Comparison of ENCODE assay signal across 7 mouse cellular contexts in the genomic region with DNA sequence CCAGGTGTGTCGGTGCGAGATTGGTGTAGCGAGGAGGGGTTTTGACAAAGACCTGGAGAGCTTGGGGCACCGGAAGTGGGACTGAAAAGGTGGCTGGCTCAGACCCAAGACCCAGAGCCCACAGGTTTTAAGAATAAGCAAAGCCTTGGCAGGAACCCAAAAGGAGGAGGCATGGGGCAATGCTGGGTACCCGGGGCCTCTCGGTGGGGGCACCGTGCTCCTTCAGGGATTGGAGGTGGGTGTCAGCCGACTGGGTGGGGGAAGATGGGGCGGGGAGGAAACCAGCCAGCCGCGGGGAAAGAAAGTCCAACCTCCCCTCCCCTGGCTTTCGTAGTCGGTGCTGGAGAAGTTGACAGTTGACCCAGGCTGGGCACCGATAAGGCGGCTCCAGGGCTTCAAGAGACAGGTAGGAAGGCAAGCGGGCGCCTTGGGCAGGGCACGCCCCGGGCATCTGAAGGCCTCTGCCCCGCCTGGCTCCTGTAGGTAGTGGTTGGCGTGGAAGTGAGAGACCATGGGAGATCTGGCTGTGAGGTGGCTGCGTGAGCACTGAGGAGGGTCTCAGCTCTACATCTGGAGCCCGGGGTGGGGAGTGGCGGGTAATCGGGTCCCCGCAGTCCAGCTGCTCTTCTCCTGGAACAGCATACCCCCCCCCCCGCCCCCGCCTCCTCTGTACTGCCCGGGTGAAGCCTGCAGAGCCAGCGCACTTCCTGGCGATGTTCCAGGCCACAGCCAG. TPM values are rescaled to one million over a fixed set of nuclear protein-coding genes. Genes with fewer than 3 reads are reported as not detected.
DNase-seq lines count a peak whose midpoint lies in the region; ATAC-seq and TF ChIP-seq lines count a peak whose summit lies in the region.

Papln (plus strand) TSS at position 324 of the 733 bp plus-strand sequence.

- H3K4me1 ChIP-seq in forebrain, embryonic 12.5 days, result peaks cover 13% of the 10 kb centered on the region
- peaks cover 0 to 6% of the 10 kb centered on the region in 2 experiments; a peak in 2 of 4 replicates for H3K4me1 ChIP-seq in liver, embryonic 14.5 days (replicated peaks; ENCODE audit: control insufficient read depth in 2 of 2, insufficient read depth in 2 of 2, low read length in 1 of 2)

- no peak for TF ChIP-seq CTCF in liver, embryonic 14.5 days (IDR thresholded peaks at IDR 0.05; ENCODE audit: low read depth)

- peaks cover 17% of the 10 kb centered on the region for H3K27me3 ChIP-seq in forebrain, embryonic 12.5 days
- H3K27me3 ChIP-seq in liver, embryonic 14.5 days (ENCODE audit: control insufficient read depth, insufficient read depth, low read length), result peaks cover 14% of the 10 kb centered on the region

- H3K27ac ChIP-seq in forebrain, embryonic 12.5 days, result no peak within 1 kb of the TSS
- H3K27ac ChIP-seq in liver, embryonic 14.5 days, result no peak within 1 kb of the TSS

- ATAC-seq in forebrain, embryonic 12.5 days (ENCODE audit: low FRiP score), result peak; percentile 30; the same call in 1 of the 2 replicates
- no peak for ATAC-seq in liver, embryonic 14.5 days (ENCODE audit: insufficient read depth)
- 0 out of 2 replicates have a peak, but pooled peaks have one; percentile 18 for ATAC-seq in neutrophil, adult 5-6 weeks (ENCODE audit: extremely low read depth, insufficient number of reproducible peaks, low FRiP score, poor library complexity, severe bottlenecking)
- no peak for ATAC-seq in frontal cortex, adult (ENCODE audit: low TSS enrichment)

- WGBS in forebrain, embryonic 12.5 days, result 17% methylated on average over 29 of the region's 31 CpGs
- WGBS in liver, embryonic 14.5 days (ENCODE audit: insufficient replicate concordance), result 8% methylated on average over 31 of the region's 31 CpGs

- peak within 1 kb of the TSS; percentile 56 for H3K4me2 ChIP-seq in forebrain, embryonic 12.5 days
- H3K4me2 ChIP-seq in liver, embryonic 14.5 days (ENCODE audit: low read depth), result peak within 1 kb of the TSS; percentile 53

- H3K4me3 ChIP-seq in forebrain, embryonic 12.5 days (replicated peaks), result peak within 1 kb of the TSS; percentile 25
- peak within 1 kb of the TSS; percentile 11 to 34 for H3K4me3 ChIP-seq in liver, embryonic 14.5 days (ENCODE audit: insufficient read depth in 1 of 2, low read depth in 2 of 2, low read length in 2 of 2)

- no peaks in the 10 kb centered on the region for H3K9me3 ChIP-seq in forebrain, embryonic 12.5 days
- H3K9me3 ChIP-seq in liver, embryonic 14.5 days (ENCODE audit: control insufficient read depth, low read length), result no peaks in the 10 kb centered on the region

- peak within 1 kb of the TSS; percentile 36; the same call in 1 of the 2 replicates for H3K9ac ChIP-seq in forebrain, embryonic 12.5 days
- H3K9ac ChIP-seq in liver, embryonic 14.5 days (replicated peaks), result no peak within 1 kb of the TSS

- no peak for TF ChIP-seq EP300 in liver, embryonic 14.5 days (IDR thresholded peaks at IDR 0.05; ENCODE audit: low read depth)

- H3K36me3 ChIP-seq in forebrain, embryonic 12.5 days (replicated peaks), result no peaks in the 10 kb centered on the region
- no peaks in the 10 kb centered on the region for H3K36me3 ChIP-seq in liver, embryonic 14.5 days (replicated peaks; ENCODE audit: control insufficient read depth, insufficient read depth, low read depth)

- peak; percentile 51 for DNase-seq in 416B (ENCODE audit: low read depth)
- peak; percentile 33 to 35 for DNase-seq in B cell, adult 2 months
- DNase-seq in induced T-regulatory cell, adult 2 months (ENCODE audit: low read depth), result peak; percentile 53
- DNase-seq in liver, embryonic 14.5 days (ENCODE audit: low read depth in 3 of 3, low spot score in 3 of 3), result no peak

RNA-seq across cellular contexts. Expression of gene Papln, which starts in this region (rescaled TPM):
- 0.12 and 0.23 TPM in 2 replicates for polyA plus RNA-seq in forebrain, embryonic 12.5 days (2016; fragmentation: Nextera tagmentation; extraction: Ambion mirVana)
- polyA plus RNA-seq in liver, embryonic 14.5 days (2012; rRNA removed), result 1.2 and 1.7 TPM in 2 replicates
- 0.27 and 0.81 TPM in 2 replicates for polyA plus RNA-seq in liver, embryonic 14.5 days (2014; fragmentation: Nextera tagmentation; extraction: Ambion mirVana)
- 0.37 TPM in 1 of 2 replicates, not detected in the other for total RNA-seq in neutrophil, adult 5-6 weeks (2017)

Comparison
In these comparisons a context has a peak if more than half of its experiments do, and no peak if none do; other contexts are left out.
1. Peak in ATAC-seq, H3K4me3 ChIP-seq, H3K9ac ChIP-seq and H3K4me2 ChIP-seq in forebrain, embryonic 12.5 days; RNA of the gene not detected or under 1 TPM.
2. Peak in ATAC-seq in neutrophil, adult 5-6 weeks; RNA of the gene not detected or under 1 TPM.
3. DNase-seq: peak in 416B (single experiment), B cell, adult 2 months (2 of 2) and induced T-regulatory cell, adult 2 months (single experiment); none in liver, embryonic 14.5 days (0 of 3).